Mouse (Mus musculus): ENCODE data around the gene Gadd45b.

GRCm38 (mm10) chr10:80955536-80955935 is 25.7 kb downstream of the Gadd45b start:
- no peak for TF ChIP-seq POLR2A (IDR thresholded peaks at IDR 0.05; ENCODE audit: control insufficient read depth, low read depth, low read length)
- peak; percentile 78; the same call in 1 of the 2 replicates for TF ChIP-seq CTCF (IDR thresholded peaks at IDR 0.05; ENCODE audit: control insufficient read depth, insufficient read depth, insufficient replicate concordance, low read depth, low read length)

All from testis, adult 2 months (tissue).